Comparison of ENCODE assay signal across 8 mouse cellular contexts in genomic region chr10:41519640-41520409, GRCm38 (mm10). TPM values are rescaled to one million over a fixed set of nuclear protein-coding genes. Genes with fewer than 3 reads are reported as not detected.
DNase-seq lines count a peak whose midpoint lies in the region; ATAC-seq and TF ChIP-seq lines count a peak whose summit lies in the region.

No protein-coding gene starts in this region.

- peak; percentile 41 for ATAC-seq in embryonic facial prominence, embryonic 11.5 days (replicated peaks; ENCODE audit: insufficient number of reproducible peaks, low FRiP score, low TSS enrichment, low read depth)
- ATAC-seq in heart, embryonic 11.5 days (replicated peaks; ENCODE audit: insufficient number of reproducible peaks, low FRiP score, low TSS enrichment), result peak; percentile 50
- peak; percentile 44; the same call in 1 of the 2 replicates for ATAC-seq in kidney, postnatal 0 days (replicated peaks; ENCODE audit: low FRiP score, low read depth)
- ATAC-seq in liver, embryonic 13.5 days (ENCODE audit: low read depth), result peak; percentile 42
- peak; percentile 73 for ATAC-seq in neural tube, embryonic 12.5 days (ENCODE audit: low FRiP score, low read depth)

- no peaks in the 10 kb centered on the region; the same call in 1 of the 2 replicates for H3K4me1 ChIP-seq in embryonic facial prominence, embryonic 11.5 days (ENCODE audit: control insufficient read depth, insufficient read depth, low read length)
- peaks cover 15% of the 10 kb centered on the region for H3K4me1 ChIP-seq in heart, embryonic 11.5 days (ENCODE audit: control insufficient read depth, insufficient read depth, low read length)
- 0 out of 2 replicates have a peak, but pooled peaks cover 7% of the 10 kb centered on the region for H3K4me1 ChIP-seq in kidney, postnatal 0 days (replicated peaks; ENCODE audit: insufficient read depth, low read length)
- peaks cover 39% of the 10 kb centered on the region for H3K4me1 ChIP-seq in liver, embryonic 13.5 days (replicated peaks)
- peaks cover 11% of the 10 kb centered on the region for H3K4me1 ChIP-seq in neural tube, embryonic 12.5 days

- no peaks in the 10 kb centered on the region for H3K36me3 ChIP-seq in embryonic facial prominence, embryonic 11.5 days (replicated peaks; ENCODE audit: control insufficient read depth, insufficient read depth, low read depth, low read length)
- H3K36me3 ChIP-seq in heart, embryonic 11.5 days (ENCODE audit: control insufficient read depth, insufficient read depth, low read length), result no peaks in the 10 kb centered on the region; the same call in 1 of the 2 replicates
- no peaks in the 10 kb centered on the region for H3K36me3 ChIP-seq in kidney, postnatal 0 days (ENCODE audit: insufficient read depth, low read length)
- peaks cover 11% of the 10 kb centered on the region for H3K36me3 ChIP-seq in liver, embryonic 13.5 days
- peaks cover 5% of the 10 kb centered on the region; the same call in 1 of the 2 replicates for H3K36me3 ChIP-seq in neural tube, embryonic 12.5 days

- WGBS in embryonic facial prominence, embryonic 11.5 days, result under 1% methylated on average over 65 of the region's 65 CpGs
- under 1% methylated on average over 65 of the region's 65 CpGs for WGBS in heart, embryonic 11.5 days (ENCODE audit: insufficient replicate concordance)
- under 1% methylated on average over 65 of the region's 65 CpGs for WGBS in kidney, postnatal 0 days
- WGBS in liver, embryonic 13.5 days (ENCODE audit: insufficient replicate concordance), result under 1% methylated on average over 64 of the region's 65 CpGs
- under 1% methylated on average over 65 of the region's 65 CpGs for WGBS in neural tube, embryonic 12.5 days

- H3K27ac ChIP-seq in embryonic facial prominence, embryonic 11.5 days (replicated peaks; ENCODE audit: low read depth, low read length), result peak overlapping the region; percentile 92
- H3K27ac ChIP-seq in heart, embryonic 11.5 days (ENCODE audit: low read depth, low read length), result peak overlapping the region; percentile 96
- peak overlapping the region; percentile 97 for H3K27ac ChIP-seq in kidney, postnatal 0 days
- H3K27ac ChIP-seq in liver, embryonic 13.5 days, result peak overlapping the region; percentile 89
- peak overlapping the region; percentile 92 for H3K27ac ChIP-seq in neural tube, embryonic 12.5 days

- H3K4me3 ChIP-seq in embryonic facial prominence, embryonic 11.5 days (ENCODE audit: low read depth, low read length), result peak overlapping the region; percentile 95
- H3K4me3 ChIP-seq in heart, embryonic 11.5 days (ENCODE audit: low read depth, low read length), result peak overlapping the region; percentile 77
- H3K4me3 ChIP-seq in kidney, postnatal 0 days (replicated peaks; ENCODE audit: low read depth, low read length), result peak overlapping the region; percentile 93
- H3K4me3 ChIP-seq in liver, embryonic 13.5 days (replicated peaks), result peak overlapping the region; percentile 84
- H3K4me3 ChIP-seq in neural tube, embryonic 12.5 days, result peak overlapping the region; percentile 92

- H3K9me3 ChIP-seq in embryonic facial prominence, embryonic 11.5 days (replicated peaks; ENCODE audit: control insufficient read depth, low read length), result no peaks in the 10 kb centered on the region
- H3K9me3 ChIP-seq in heart, embryonic 11.5 days (replicated peaks; ENCODE audit: control insufficient read depth, low read length), result no peaks in the 10 kb centered on the region
- no peaks in the 10 kb centered on the region for H3K9me3 ChIP-seq in kidney, postnatal 0 days (replicated peaks; ENCODE audit: low read length)
- H3K9me3 ChIP-seq in liver, embryonic 13.5 days (replicated peaks), result no peaks in the 10 kb centered on the region
- no peaks in the 10 kb centered on the region for H3K9me3 ChIP-seq in neural tube, embryonic 12.5 days

- no peaks in the 10 kb centered on the region for H3K27me3 ChIP-seq in embryonic facial prominence, embryonic 11.5 days (ENCODE audit: control insufficient read depth, insufficient read depth, low read length)
- H3K27me3 ChIP-seq in heart, embryonic 11.5 days (ENCODE audit: control insufficient read depth, insufficient read depth, low read length), result no peaks in the 10 kb centered on the region
- H3K27me3 ChIP-seq in kidney, postnatal 0 days (ENCODE audit: insufficient read depth, low read length), result no peaks in the 10 kb centered on the region
- no peaks in the 10 kb centered on the region for H3K27me3 ChIP-seq in liver, embryonic 13.5 days
- H3K27me3 ChIP-seq in neural tube, embryonic 12.5 days (replicated peaks), result no peaks in the 10 kb centered on the region

- peak overlapping the region; percentile 64 for H3K4me2 ChIP-seq in embryonic facial prominence, embryonic 11.5 days (ENCODE audit: low read depth, low read length)
- H3K4me2 ChIP-seq in heart, embryonic 11.5 days, result peak overlapping the region; percentile 91
- peak overlapping the region; percentile 61 for H3K4me2 ChIP-seq in kidney, postnatal 0 days (ENCODE audit: low read length)
- H3K4me2 ChIP-seq in liver, embryonic 13.5 days, result peak overlapping the region; percentile 78
- H3K4me2 ChIP-seq in neural tube, embryonic 12.5 days (replicated peaks), result peak overlapping the region; percentile 81

- TF ChIP-seq CTCF in kidney, postnatal 0 days (IDR thresholded peaks at IDR 0.05; ENCODE audit: low read depth), result peak; percentile 1; the same call in 1 of the 2 replicates

- DNase-seq in 416B (ENCODE audit: low read depth), result peak; percentile 71
- peak; percentile 53 for DNase-seq in NIH3T3 (ENCODE audit: low read depth)
- peak; percentile 54 for DNase-seq in embryonic facial prominence, embryonic 11.5 days (ENCODE audit: low spot score)
- peak; percentile 67 for DNase-seq in kidney, postnatal 0 days (ENCODE audit: low spot score)
- peak; percentile 52 for DNase-seq in liver, embryonic 13.5 days
- DNase-seq in thymus, postnatal 4 days, result peak; percentile 78

- peak overlapping the region; percentile 92 for H3K9ac ChIP-seq in embryonic facial prominence, embryonic 11.5 days (replicated peaks; ENCODE audit: low read length)
- peak overlapping the region; percentile 89 for H3K9ac ChIP-seq in heart, embryonic 11.5 days (ENCODE audit: low read depth, low read length)
- H3K9ac ChIP-seq in kidney, postnatal 0 days (ENCODE audit: low read depth, low read length), result peak overlapping the region; percentile 94
- H3K9ac ChIP-seq in liver, embryonic 13.5 days, result peak overlapping the region; percentile 89
- peak overlapping the region; percentile 90 for H3K9ac ChIP-seq in neural tube, embryonic 12.5 days

RNA-seq across cellular contexts. Expression of gene Cd164, which starts 0.6 kb away (rescaled TPM):
- polyA plus RNA-seq in embryonic facial prominence, embryonic 11.5 days (2014; fragmentation: Nextera tagmentation; extraction: Ambion mirVana), result 199 and 211 TPM in 2 replicates
- polyA plus RNA-seq in heart, embryonic 11.5 days (2014; fragmentation: Nextera tagmentation; extraction: Ambion mirVana), result 187 and 204 TPM in 2 replicates
- polyA plus RNA-seq in kidney, postnatal 0 days (2015; fragmentation: Nextera tagmentation; extraction: Ambion mirVana), result 184 and 193 TPM in 2 replicates
- 61.1 and 80.0 TPM in 2 replicates for polyA plus RNA-seq in liver, embryonic 13.5 days (2015; fragmentation: Nextera tagmentation; extraction: Ambion mirVana)
- 91.3 and 98.8 TPM in 2 replicates for polyA plus RNA-seq in neural tube, embryonic 12.5 days (2016; fragmentation: Nextera tagmentation; extraction: Ambion mirVana)

RNA-seq across cellular contexts. Expression of gene Ppil6, which starts 29.6 kb away (rescaled TPM):
- polyA plus RNA-seq in embryonic facial prominence, embryonic 11.5 days (2014; fragmentation: Nextera tagmentation; extraction: Ambion mirVana), result 0.32 and 0.86 TPM in 2 replicates
- polyA plus RNA-seq in heart, embryonic 11.5 days (2014; fragmentation: Nextera tagmentation; extraction: Ambion mirVana), result 0.75 and 1.4 TPM in 2 replicates
- 3.3 and 4.6 TPM in 2 replicates for polyA plus RNA-seq in kidney, postnatal 0 days (2015; fragmentation: Nextera tagmentation; extraction: Ambion mirVana)
- polyA plus RNA-seq in liver, embryonic 13.5 days (2015; fragmentation: Nextera tagmentation; extraction: Ambion mirVana), result not detected in 2 replicates
- polyA plus RNA-seq in neural tube, embryonic 12.5 days (2016; fragmentation: Nextera tagmentation; extraction: Ambion mirVana), result 0.79 and 1.2 TPM in 2 replicates

RNA-seq across cellular contexts. Expression of gene Smpd2, which starts 29.7 kb away (rescaled TPM):
- 51.4 and 58.5 TPM in 2 replicates for polyA plus RNA-seq in embryonic facial prominence, embryonic 11.5 days (2014; fragmentation: Nextera tagmentation; extraction: Ambion mirVana)
- 46.7 and 46.8 TPM in 2 replicates for polyA plus RNA-seq in heart, embryonic 11.5 days (2014; fragmentation: Nextera tagmentation; extraction: Ambion mirVana)
- polyA plus RNA-seq in kidney, postnatal 0 days (2015; fragmentation: Nextera tagmentation; extraction: Ambion mirVana), result 70.4 and 79.8 TPM in 2 replicates
- polyA plus RNA-seq in liver, embryonic 13.5 days (2015; fragmentation: Nextera tagmentation; extraction: Ambion mirVana), result 9.8 and 11.2 TPM in 2 replicates
- polyA plus RNA-seq in neural tube, embryonic 12.5 days (2016; fragmentation: Nextera tagmentation; extraction: Ambion mirVana), result 41.0 and 43.4 TPM in 2 replicates

RNA-seq across cellular contexts. Expression of gene Mical1, which starts 43.7 kb away (rescaled TPM):
- polyA plus RNA-seq in embryonic facial prominence, embryonic 11.5 days (2014; fragmentation: Nextera tagmentation; extraction: Ambion mirVana), result 29.2 and 30.4 TPM in 2 replicates
- 31.1 and 33.9 TPM in 2 replicates for polyA plus RNA-seq in heart, embryonic 11.5 days (2014; fragmentation: Nextera tagmentation; extraction: Ambion mirVana)
- polyA plus RNA-seq in kidney, postnatal 0 days (2015; fragmentation: Nextera tagmentation; extraction: Ambion mirVana), result 19.6 and 19.9 TPM in 2 replicates
- polyA plus RNA-seq in liver, embryonic 13.5 days (2015; fragmentation: Nextera tagmentation; extraction: Ambion mirVana), result 6.0 and 6.1 TPM in 2 replicates
- polyA plus RNA-seq in neural tube, embryonic 12.5 days (2016; fragmentation: Nextera tagmentation; extraction: Ambion mirVana), result 44.8 and 47.5 TPM in 2 replicates

Comparison
In these comparisons a context has a peak if more than half of its experiments do, and no peak if none do; other contexts are left out.
1. Peak in every context shown above with its lines: DNase-seq, ATAC-seq, H3K4me3 ChIP-seq and H3K27ac ChIP-seq.